Mouse (Mus musculus) stomach, embryonic 14.5 days (tissue): ENCODE measurements at regions not wholly inside any gene's neighbourhood (a gene's known extent, or its start where the extent isn't known, plus 50 kb on each side); places are given as distances from the start of the nearest gene placed in this dataset.
"Not testable (repeated sequence)": the region's sequence is repeated elsewhere in the genome, so short reads cannot be mapped to it uniquely, and the experiment has no call there.

ENCODE experiments used
- ATAC-seq: fragments of 200-750 bp; cut with Nextera tagmentation; 2 replicates; pipeline ENCODE4 v1.8.0; 2017; ENCODE audit warnings: low read depth, moderate TSS enrichment; ENCODE audit not compliant: insufficient number of reproducible peaks, insufficient read depth, low FRiP score
- H3K27ac ChIP-seq: fragments of 300-500 bp; sonication (generic); 2 replicates; pipeline ENCODE4 v1.5.1; 2014; ENCODE audit warnings: mild to moderate bottlenecking, low read length, moderate library complexity, mixed read lengths
- H3K27me3 ChIP-seq: fragments of 300-500 bp; sonication (generic); 2 replicates; pipeline ENCODE4 v1.6.1; 2014; ENCODE audit warnings: low read length, control low read depth, mixed read lengths; ENCODE audit not compliant: control insufficient read depth, insufficient read depth
- H3K36me3 ChIP-seq: fragments of 300-500 bp; sonication (generic); 2 replicates; pipeline ENCODE4 v1.6.1; 2014; ENCODE audit warnings: mild to moderate bottlenecking, control low read depth, low read length, moderate library complexity, mixed read lengths; ENCODE audit not compliant: control insufficient read depth, insufficient read depth
- H3K4me1 ChIP-seq: fragments of 300-500 bp; sonication (generic); 2 replicates; pipeline ENCODE4 v1.6.1; 2014; ENCODE audit warnings: low read length, control low read depth, mixed read lengths; ENCODE audit not compliant: control insufficient read depth, insufficient read depth
- H3K4me2 ChIP-seq: fragments of 300-500 bp; sonication (generic); replicated peaks from 2 replicates; pipeline ENCODE4 v1.6.1; 2014; ENCODE audit warnings: low read depth, low read length, control low read depth
- H3K4me3 ChIP-seq: fragments of 300-500 bp; sonication (generic); 2 replicates; pipeline ENCODE4 v1.5.1; 2014; ENCODE audit warnings: low read depth, low read length, control low read depth
- H3K9ac ChIP-seq: fragments of 300-500 bp; sonication (generic); replicated peaks from 2 replicates; pipeline ENCODE4 v1.6.1; 2014; ENCODE audit warnings: low read depth, mild to moderate bottlenecking, control low read depth, low read length, moderate library complexity, mixed read lengths
- H3K9me3 ChIP-seq: fragments of 300-500 bp; sonication (generic); 2 replicates; pipeline ENCODE4 v1.6.1; 2016; ENCODE audit warnings: low read depth, low read length, control low read depth; ENCODE audit not compliant: control insufficient read depth
- WGBS: fragments of 180-500 bp; shearing (Covaris S2); extraction: QIAGEN DNeasy Blood & Tissue Kit; methylation state at CpG from one replicate; pipeline ENCODE4 v1.1.7; 2014; 5-methylcytosine and 5-hydroxymethylcytosine counted together

GRCm38 (mm10) chr14:58274440-58274839 lies 204.1 kb downstream of the Fgf9 start:
- not testable (repeated sequence) for H3K27ac ChIP-seq, H3K9me3 ChIP-seq, H3K4me1 ChIP-seq, H3K36me3 ChIP-seq, ATAC-seq, H3K27me3 ChIP-seq, H3K9ac ChIP-seq, H3K4me3 ChIP-seq, H3K4me2 ChIP-seq
- WGBS: 37% methylated on average over 2 of the region's 2 CpGs

- peaks cover 7% of the 10 kb centered on the region; the same call in 1 of the 2 replicates for H3K4me1 ChIP-seq
- no peaks in the 10 kb centered on the region for H3K27me3 ChIP-seq
- no peaks in the 10 kb centered on the region for H3K36me3 ChIP-seq
- H3K9me3 ChIP-seq: no peaks in the 10 kb centered on the region
- no peak overlapping the region for H3K4me2 ChIP-seq
- no peak overlapping the region for H3K27ac ChIP-seq
- WGBS: 46% methylated on average over 10 of the region's 10 CpGs
- ATAC-seq: peak; percentile 61
- H3K9ac ChIP-seq: no peak overlapping the region
- no peak overlapping the region for H3K4me3 ChIP-seq
These were observed 203.5 kb downstream of the Fgf9 start for GRCm38 (mm10) chr14:58273693-58274419.

GRCm38 (mm10) chr14:58265373-58265772 lies 195.0 kb downstream of the Fgf9 start:
- no peaks in the 10 kb centered on the region for H3K36me3 ChIP-seq
- H3K27ac ChIP-seq: no peak overlapping the region
- no peak overlapping the region for H3K4me3 ChIP-seq
- no peak for ATAC-seq
- no peaks in the 10 kb centered on the region; the same call in 1 of the 2 replicates for H3K4me1 ChIP-seq
- H3K9me3 ChIP-seq: no peaks in the 10 kb centered on the region
- no peaks in the 10 kb centered on the region for H3K27me3 ChIP-seq
- WGBS: 16% methylated on average over 7 of the region's 7 CpGs
- H3K4me2 ChIP-seq: no peak overlapping the region
- H3K9ac ChIP-seq: no peak overlapping the region

- no peaks in the 10 kb centered on the region for H3K36me3 ChIP-seq
- no peaks in the 10 kb centered on the region; the same call in 1 of the 2 replicates for H3K4me1 ChIP-seq
- ATAC-seq: no peak
- H3K27ac ChIP-seq: no peak overlapping the region
- H3K9me3 ChIP-seq: no peaks in the 10 kb centered on the region
- WGBS: 63% methylated on average over 7 of the region's 7 CpGs
- no peak overlapping the region for H3K9ac ChIP-seq
- no peak overlapping the region for H3K4me2 ChIP-seq
- no peaks in the 10 kb centered on the region for H3K27me3 ChIP-seq
- no peak overlapping the region for H3K4me3 ChIP-seq
These were observed 194.1 kb downstream of the Fgf9 start for GRCm38 (mm10) chr14:58264401-58264800.

- 23% methylated on average over 3 of the region's 3 CpGs for WGBS
- H3K27ac ChIP-seq: no peak overlapping the region
- peak; percentile 83 for ATAC-seq
These were observed 183.1 kb downstream of the Fgf9 start for GRCm38 (mm10) chr14:58253369-58253968.

GRCm38 (mm10) chr14:58225869-58226268 lies 155.5 kb downstream of the Fgf9 start:
- Histone ChIP-seq H3K9ac (no peak overlapping the region), H3K9me3 (no peaks in the 10 kb centered on the region), H3K4me1 (no peaks in the 10 kb centered on the region), H3K4me3 (no peak overlapping the region), H3K27me3 (no peaks in the 10 kb centered on the region), H3K4me2 (no peak overlapping the region), H3K27ac (no peak overlapping the region), H3K36me3 (no peaks in the 10 kb centered on the region)
- no peak for ATAC-seq
- 88% methylated on average over 1 of the region's 1 CpGs for WGBS

More at GRCm38 (mm10) chr14:58253369-58253968, 183.1 kb downstream of the Fgf9 start:
- Histone ChIP-seq H3K27me3 (no peaks in the 10 kb centered on the region), H3K36me3 (no peaks in the 10 kb centered on the region), H3K9ac (no peak overlapping the region), H3K9me3 (no peaks in the 10 kb centered on the region), H3K4me1 (0 out of 2 replicates have a peak, but pooled peaks cover 4% of the 10 kb centered on the region), H3K4me3 (no peak overlapping the region), H3K4me2 (no peak overlapping the region)

GRCm38 (mm10) chr14:58224419-58224818 lies 154.1 kb downstream of the Fgf9 start:
- Histone ChIP-seq H3K4me3 (no peak overlapping the region), H3K27ac (no peak overlapping the region), H3K4me1 (no peaks in the 10 kb centered on the region), H3K4me2 (no peak overlapping the region), H3K9me3 (no peaks in the 10 kb centered on the region), H3K27me3 (no peaks in the 10 kb centered on the region), H3K9ac (no peak overlapping the region), H3K36me3 (no peaks in the 10 kb centered on the region)
- 71% methylated on average over 3 of the region's 3 CpGs for WGBS
- ATAC-seq: no peak

GRCm38 (mm10) chr14:58208401-58208800 lies 138.1 kb downstream of the Fgf9 start:
- no peaks in the 10 kb centered on the region for H3K4me1 ChIP-seq
- ATAC-seq: no peak
- no peaks in the 10 kb centered on the region for H3K36me3 ChIP-seq
- no peak overlapping the region for H3K27ac ChIP-seq
- no peaks in the 10 kb centered on the region for H3K27me3 ChIP-seq
- H3K9me3 ChIP-seq: no peaks in the 10 kb centered on the region
- H3K4me3 ChIP-seq: no peak overlapping the region
- no peak overlapping the region for H3K4me2 ChIP-seq
- no peak overlapping the region for H3K9ac ChIP-seq
- 83% methylated on average over 1 of the region's 1 CpGs for WGBS
